Mouse (Mus musculus): ENCODE results near the gene Stk10.

Gene Stk10

GRCm38 (mm10) chr11:32551579-32552297, 18.6 kb downstream of the Stk10 start:
- DNase-seq, result no peak

DNA sequence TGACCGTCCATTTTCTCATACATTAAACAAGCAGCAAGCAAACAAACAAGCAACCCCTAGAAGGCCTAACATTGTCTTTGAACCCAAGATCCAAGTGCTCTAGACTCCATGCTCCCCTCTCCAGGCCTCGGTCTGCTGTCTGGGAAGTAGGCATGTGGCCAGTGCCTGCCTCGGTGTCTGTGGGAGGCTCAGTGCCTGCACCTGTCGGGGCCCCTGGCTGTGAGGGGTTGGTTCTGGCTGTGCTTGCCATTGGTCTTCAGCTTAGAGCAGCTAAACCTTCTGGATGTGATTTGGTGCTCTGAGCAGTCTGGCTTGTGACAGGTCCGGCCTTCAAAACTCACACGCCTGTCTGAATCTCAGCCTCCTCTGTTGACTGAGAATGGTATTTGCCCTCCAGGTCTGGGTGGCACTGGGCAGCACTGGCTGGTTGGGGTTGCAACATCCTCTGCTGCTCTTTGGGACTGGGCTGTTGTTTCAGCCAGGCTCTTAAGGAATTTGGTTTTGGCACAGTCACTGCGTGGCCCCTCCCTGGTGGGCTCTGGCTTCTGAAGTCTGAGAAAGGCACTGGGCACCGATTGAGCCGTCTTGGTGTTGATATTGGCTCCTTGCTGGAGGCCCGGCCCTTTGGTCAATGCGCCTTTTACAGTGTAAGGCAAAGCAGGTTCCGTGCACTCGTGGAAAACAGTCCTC, 19.4 kb downstream of the Stk10 start:
- peak; percentile 51 for DNase-seq

DNA sequence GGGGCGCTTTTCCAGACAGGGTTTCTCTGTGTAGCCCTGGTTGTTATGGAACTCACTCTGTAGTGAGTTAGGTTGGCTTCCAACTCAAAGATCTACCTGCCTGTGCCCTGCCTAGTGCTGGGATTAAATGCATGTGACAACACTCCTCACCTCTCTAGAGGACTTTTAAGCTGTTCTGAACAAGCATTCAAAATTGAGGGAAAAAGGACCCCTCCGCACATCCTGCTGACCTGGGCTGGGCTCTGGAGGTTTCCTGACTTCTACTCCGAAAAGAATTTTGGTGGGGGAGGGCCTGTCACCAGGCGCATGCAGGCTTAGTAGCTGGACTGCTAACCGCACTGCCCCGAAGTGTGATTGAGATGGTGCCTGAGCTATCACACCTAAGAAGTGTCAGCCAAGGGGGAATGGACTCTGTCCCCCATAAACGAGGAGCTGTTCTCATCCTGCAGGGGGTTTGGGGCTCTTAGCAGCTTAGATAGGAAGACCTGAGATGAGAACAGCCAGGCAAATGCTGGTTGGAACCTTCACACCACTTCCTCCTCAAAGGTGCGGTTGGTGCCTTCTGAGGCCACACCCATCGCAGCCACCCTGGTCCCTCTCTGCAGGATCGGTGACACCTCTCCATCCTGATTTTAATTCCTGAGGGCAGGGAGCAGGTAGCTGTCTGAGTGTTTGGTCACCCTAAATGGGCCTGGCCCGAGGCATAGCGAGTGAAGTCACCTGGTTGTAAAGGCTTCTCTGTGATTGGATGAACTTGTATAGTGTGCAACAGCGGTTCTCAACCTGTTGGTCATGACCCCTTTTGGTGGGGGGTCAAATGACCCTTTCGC, 20.4 kb downstream of the Stk10 start:
- peak; percentile 73 for DNase-seq

- peak; percentile 35 for DNase-seq
These were observed 21.3 kb downstream of the Stk10 start for GRCm38 (mm10) chr11:32554141-32555091.

GRCm38 (mm10) chr11:32555103-32555689, 22.1 kb downstream of the Stk10 start:
- DNase-seq, result peak; percentile 46

DNA sequence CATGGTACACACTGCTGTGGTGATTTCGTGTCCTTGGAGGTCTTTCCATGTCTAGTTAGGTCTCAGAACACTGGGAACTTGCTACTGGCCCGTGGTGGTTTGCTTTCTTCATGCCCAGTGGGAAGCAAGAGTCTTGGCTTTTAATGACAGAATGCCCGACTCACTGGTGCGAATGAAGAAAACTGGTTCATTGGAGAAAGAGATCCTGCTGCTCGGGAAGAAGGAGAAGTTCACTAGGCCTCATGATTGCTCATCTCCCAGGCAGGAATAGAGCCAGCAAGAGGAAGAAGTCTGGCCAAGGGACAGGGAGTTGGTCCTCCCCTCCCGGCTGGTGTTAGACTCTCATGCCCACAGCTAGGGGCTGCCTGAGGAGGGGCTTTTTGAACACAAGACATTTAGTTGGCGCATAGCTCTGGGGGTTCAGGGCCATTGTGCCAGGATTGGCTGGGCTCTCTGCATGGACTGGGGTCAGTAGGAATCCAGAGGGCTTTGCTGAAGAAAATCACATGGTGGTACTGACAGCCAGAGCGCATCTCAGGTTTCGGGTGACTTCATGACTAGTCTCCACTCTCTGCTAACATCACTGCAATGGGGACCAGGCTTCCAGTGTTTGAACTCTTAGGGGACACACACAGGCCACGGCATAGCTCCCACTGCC, 23.4 kb downstream of the Stk10 start:
- DNase-seq, result no peak

- no peak for DNase-seq
These were observed 24.9 kb downstream of the Stk10 start for GRCm38 (mm10) chr11:32558026-32558425.

GRCm38 (mm10) chr11:32558677-32559076, 25.6 kb downstream of the Stk10 start:
- DNase-seq, result peak; percentile 71

DNA sequence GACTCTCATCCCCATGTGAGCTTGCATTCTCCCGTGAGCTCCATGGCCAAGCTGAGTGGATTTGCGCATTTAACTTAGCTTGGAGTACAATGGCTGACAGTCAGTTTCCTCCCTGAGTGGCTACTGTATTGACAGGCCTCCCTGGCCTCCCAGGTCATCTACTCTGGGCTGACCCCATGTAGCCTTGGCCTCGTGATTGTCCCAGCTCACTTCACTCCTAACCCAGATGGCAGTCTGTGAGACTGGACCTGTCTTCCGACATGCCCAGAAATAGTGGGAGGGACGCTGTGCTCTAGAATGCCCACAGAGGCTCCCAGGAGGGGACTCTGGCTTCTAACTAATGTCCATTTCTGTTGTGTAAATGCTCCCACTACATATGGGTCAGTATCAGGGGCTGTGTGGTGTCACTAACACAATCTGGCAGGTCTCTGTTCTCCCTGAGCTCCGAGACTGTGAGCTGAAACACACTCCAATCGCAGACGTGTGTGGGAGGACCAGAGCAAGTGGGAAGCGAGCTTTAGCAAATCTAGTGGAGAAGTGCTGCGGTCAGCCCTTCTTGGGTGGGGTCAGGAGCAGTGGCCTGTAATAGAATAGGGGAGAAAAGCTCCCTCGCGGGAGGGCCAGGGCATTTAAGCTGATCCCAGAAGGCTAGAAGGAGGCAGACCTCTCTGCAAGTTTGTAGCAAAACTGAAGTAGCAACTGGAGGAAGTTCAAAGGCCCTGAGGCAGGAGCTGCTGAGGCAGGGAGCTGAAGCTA, 27.1 kb downstream of the Stk10 start:
- no peak for DNase-seq

GRCm38 (mm10) chr11:32561465-32562355, 28.6 kb downstream of the Stk10 start:
- DNase-seq, result no peak

DNA sequence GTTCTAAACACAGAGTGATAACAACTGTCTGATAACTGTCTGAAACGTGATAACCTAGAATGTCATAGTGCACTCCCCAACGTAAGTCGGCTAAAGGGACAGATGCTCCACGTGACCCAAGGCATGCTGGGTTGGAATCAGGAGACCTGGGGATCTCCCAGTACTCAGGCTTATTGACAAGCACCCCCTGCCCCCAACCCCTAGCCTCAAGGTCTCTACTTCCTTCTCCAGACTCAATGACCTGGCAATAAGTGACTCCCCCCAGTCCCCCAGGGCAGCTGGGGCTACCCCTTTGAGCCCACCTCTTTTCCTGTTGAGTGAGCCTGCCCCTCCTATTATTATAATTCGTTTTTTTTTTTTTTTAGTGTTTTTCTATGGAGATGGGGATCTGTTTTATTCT, 29.6 kb downstream of the Stk10 start:
- DNase-seq, result no peak

- no peak for DNase-seq
These were observed 30.6 kb downstream of the Stk10 start for GRCm38 (mm10) chr11:32563660-32564059.

- DNase-seq, result no peak
These were observed 31.5 kb downstream of the Stk10 start for GRCm38 (mm10) chr11:32564629-32565028.

- no peak for DNase-seq
These were observed 32.0 kb downstream of the Stk10 start for GRCm38 (mm10) chr11:32565088-32565487.

DNA sequence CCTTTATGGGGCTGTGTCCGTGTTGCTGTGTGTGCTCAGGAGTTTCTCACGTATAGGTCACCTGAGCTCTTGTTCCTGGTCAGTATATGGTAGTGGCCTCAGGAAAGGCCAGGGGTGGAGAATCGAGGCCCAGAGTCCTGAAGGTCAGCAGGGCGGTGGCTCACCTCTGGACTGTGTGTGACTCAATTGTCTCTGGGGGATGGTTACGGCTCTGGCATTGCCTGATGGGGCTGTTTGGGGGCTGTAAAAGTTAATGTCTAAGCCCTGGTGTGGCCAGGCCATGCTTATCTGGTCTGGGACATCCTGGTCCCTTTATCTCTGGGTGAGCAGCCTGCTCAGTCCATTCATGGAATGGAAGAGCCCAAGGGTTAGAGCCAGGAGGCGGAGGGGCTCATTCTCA, 33.1 kb downstream of the Stk10 start:
- no peak for DNase-seq

- no peak for DNase-seq
These were observed 34.1 kb downstream of the Stk10 start for GRCm38 (mm10) chr11:32567000-32567855.

DNA sequence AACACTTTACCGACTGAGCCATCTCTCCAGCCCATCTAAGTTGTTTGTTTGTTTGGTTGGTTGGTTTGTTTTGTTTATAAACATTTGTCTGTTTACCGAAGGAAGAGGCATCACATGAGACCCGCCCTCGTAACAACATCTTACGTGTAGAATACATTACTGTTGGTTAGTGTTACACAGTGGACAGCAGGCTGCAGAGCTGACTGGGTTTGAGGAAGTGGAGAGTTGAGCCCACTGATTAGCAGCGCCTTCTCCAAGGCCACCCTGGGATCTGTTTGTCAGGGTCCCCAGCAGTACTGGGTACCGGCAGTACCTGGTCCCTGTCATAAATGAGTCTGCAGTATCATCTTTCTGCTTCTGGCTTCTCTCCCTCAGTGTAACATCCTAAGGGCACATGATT, 35.0 kb downstream of the Stk10 start:
- no peak for DNase-seq

GRCm38 (mm10) chr11:32568637-32569293, 35.7 kb downstream of the Stk10 start:
- no peak for DNase-seq
